Mouse (Mus musculus): ENCODE results near the gene Fbxl8. TPM values are rescaled to one million over a fixed set of nuclear protein-coding genes. Genes with fewer than 3 reads are reported as not detected.
A peak's percentile ranks its signal among the peaks of the same experiment; 100 is the strongest.

The Fbxl8 gene
- polyA plus RNA-seq, 1 experiment from 2014 or later, result 0.50 TPM

DNA sequence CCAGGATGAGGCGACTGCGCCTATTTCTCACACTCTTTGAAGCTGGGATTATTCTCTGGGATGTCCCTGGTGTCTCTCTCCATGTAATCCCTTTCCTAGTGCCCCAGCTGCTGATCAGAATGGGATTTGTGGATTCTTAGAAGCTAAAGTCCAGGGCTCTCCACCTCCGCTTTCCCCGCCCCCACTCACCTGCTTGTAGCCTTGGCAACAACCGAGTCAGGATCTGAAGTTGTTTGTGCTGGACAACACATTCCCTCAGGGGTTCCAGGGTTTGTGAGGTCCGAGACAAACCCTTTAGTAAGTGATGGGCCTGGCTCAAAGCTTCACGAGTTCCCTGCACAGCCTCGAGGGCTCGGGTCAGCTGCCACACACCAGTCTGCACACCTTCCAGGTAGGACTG is 30.3 kb downstream of the Fbxl8 start:
- Histone ChIP-seq H3K4me2 (ENCODE audit: low read length) (no peak overlapping the region), H3K27ac (ENCODE audit: low read depth, low read length) (no peak overlapping the region), H3K4me3 (ENCODE audit: low read depth, low read length) (no peak overlapping the region), H3K4me1 (ENCODE audit: control insufficient read depth, insufficient read depth, low read length) (peaks cover 17% of the 10 kb centered on the region), H3K27me3 (replicated peaks; ENCODE audit: control insufficient read depth, insufficient read depth, low read length) (peaks cover 5% of the 10 kb centered on the region), H3K9ac (ENCODE audit: low read length) (no peak overlapping the region), H3K36me3 (ENCODE audit: control insufficient read depth, insufficient read depth, low read length) (peaks cover 12% of the 10 kb centered on the region), H3K9me3 (replicated peaks; ENCODE audit: control insufficient read depth, low read length) (no peaks in the 10 kb centered on the region)
- 63% methylated on average over 9 of the region's 9 CpGs for WGBS
- no peak for ATAC-seq
- no peak for DNase-seq (ENCODE audit: low spot score)

DNA sequence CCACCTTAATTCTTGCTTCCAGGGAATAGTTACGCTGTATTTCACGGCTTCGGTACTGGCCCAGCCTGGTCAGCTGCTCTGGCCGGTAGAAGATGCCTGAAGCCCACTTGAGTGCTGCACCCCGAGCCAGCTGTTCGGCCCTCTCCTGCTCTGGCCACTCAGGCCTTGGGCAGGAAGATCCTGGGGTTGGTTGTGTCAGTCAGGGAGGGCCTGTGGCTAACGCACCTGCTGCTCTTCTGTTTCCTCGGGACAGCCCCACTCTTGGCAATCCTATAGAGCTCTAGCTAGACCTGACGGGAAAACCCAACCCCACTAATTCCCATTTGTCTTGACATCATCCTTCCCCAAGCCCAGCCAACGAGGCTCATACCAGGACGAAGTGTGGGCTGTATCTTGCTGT is 30.8 kb downstream of the Fbxl8 start:
- no peak overlapping the region for H3K27ac ChIP-seq (ENCODE audit: low read depth, low read length)
- 72% methylated on average over 11 of the region's 11 CpGs for WGBS

DNA sequence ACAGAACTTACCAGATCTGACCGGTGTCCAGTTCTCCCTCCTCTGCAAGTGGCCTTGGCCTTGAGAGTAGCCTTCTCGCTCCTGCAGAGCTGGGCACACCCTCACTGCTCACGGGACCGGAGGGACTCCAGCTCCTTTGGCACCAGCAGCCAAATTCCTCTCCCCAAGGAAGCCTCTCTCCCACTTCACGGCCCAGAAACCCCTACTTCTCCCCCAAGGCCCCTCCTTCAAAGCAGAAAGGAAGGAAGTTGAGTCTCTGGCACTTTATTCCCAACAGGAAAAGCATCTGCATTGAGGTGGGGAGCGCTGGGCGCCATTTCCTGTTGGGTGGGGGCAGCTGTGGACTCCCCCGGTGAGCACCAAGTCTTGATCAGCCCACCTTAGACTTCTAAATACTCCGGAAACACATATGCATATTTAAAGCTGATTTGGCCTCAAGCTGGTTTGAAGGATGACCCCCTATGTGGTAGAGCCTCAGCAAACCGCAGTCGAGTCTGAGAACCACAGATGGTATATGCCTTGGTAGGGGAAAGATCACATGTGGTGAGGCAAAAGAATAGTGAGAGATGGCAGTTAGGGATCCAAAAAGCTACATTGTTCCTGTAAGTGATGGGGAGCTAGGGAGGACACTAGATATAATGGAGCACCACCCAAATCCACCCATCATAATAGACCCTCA is 31.6 kb downstream of the Fbxl8 start, which contains the start of gene Exoc3l:
Gene Exoc3l (minus strand): TSS at position 207 of the 679 bp plus-strand sequence.
- ATAC-seq, result no peak
- H3K9me3 ChIP-seq (replicated peaks; ENCODE audit: control insufficient read depth, low read length), result no peaks in the 10 kb centered on the region
- DNase-seq (ENCODE audit: low spot score), result no peak
- no peak within 1 kb of the TSS for H3K27ac ChIP-seq (ENCODE audit: low read depth, low read length)
- peaks cover 25% of the 10 kb centered on the region for H3K36me3 ChIP-seq (ENCODE audit: control insufficient read depth, insufficient read depth, low read length)
- peak within 1 kb of the TSS; percentile 91; the same call in 1 of the 2 replicates for H3K9ac ChIP-seq (ENCODE audit: low read length)
- 76% methylated on average over 11 of the region's 11 CpGs for WGBS
- peak within 1 kb of the TSS; percentile 92 for H3K4me2 ChIP-seq (ENCODE audit: low read length)
- peaks cover 15% of the 10 kb centered on the region for H3K4me1 ChIP-seq (ENCODE audit: control insufficient read depth, insufficient read depth, low read length)
- H3K4me3 ChIP-seq (ENCODE audit: low read depth, low read length), result peak within 1 kb of the TSS; percentile 97; the same call in 1 of the 2 replicates
- no peaks in the 10 kb centered on the region for H3K27me3 ChIP-seq (replicated peaks; ENCODE audit: control insufficient read depth, insufficient read depth, low read length)

More for the DNA sequence above, 30.8 kb downstream of the Fbxl8 start:
- no peak overlapping the region for H3K4me3 ChIP-seq (ENCODE audit: low read depth, low read length)
- H3K9me3 ChIP-seq (replicated peaks; ENCODE audit: control insufficient read depth, low read length), result no peaks in the 10 kb centered on the region
- no peak overlapping the region for H3K4me2 ChIP-seq (ENCODE audit: low read length)
- no peak overlapping the region for H3K9ac ChIP-seq (ENCODE audit: low read length)
- H3K4me1 ChIP-seq (ENCODE audit: control insufficient read depth, insufficient read depth, low read length), result peaks cover 15% of the 10 kb centered on the region
- ATAC-seq (no peak), DNase-seq (ENCODE audit: low spot score) (no peak)
- H3K36me3 ChIP-seq (ENCODE audit: control insufficient read depth, insufficient read depth, low read length), result peaks cover 17% of the 10 kb centered on the region
- H3K27me3 ChIP-seq (replicated peaks; ENCODE audit: control insufficient read depth, insufficient read depth, low read length), result peaks cover 5% of the 10 kb centered on the region

DNA sequence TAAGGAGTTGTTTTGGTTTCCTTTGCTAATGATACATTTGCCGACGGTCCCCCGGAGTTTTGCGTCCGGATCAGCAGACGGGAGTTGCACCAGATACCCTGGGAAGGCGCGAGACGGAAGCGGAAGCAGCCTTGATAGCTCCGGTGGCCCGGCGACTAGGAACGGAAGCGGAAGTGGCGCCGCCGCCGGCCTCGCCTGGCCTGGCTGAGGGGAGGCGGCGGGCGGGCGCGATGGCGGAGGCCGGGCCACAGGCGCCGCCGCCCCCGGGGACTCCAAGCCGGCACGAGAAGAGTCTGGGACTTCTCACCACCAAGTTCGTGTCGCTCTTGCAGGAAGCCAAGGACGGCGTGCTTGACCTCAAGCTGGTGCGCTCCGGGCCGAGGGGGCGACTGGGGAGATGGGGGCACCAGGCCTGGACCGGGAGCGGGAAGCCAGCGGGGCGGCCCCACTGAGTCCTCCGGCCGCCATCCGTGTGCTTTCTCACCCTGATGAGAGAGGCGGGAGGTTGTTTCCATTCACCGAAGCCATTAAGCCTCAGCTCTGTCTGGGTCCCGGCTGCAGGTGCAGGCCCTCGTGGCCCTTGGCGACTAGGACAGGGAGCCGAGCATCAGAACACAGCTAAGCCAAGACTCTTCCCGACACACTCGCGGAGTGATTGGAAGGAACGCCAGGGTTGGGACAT is 33.2 kb downstream of the Fbxl8 start, which contains the start of gene E2f4:
Gene E2f4 (plus strand): TSS at position 153 of the 682 bp plus-strand sequence.
- Histone ChIP-seq H3K4me2 (ENCODE audit: low read length) (peak within 1 kb of the TSS; percentile 92), H3K36me3 (ENCODE audit: control insufficient read depth, insufficient read depth, low read length) (peaks cover 41% of the 10 kb centered on the region), H3K27me3 (replicated peaks; ENCODE audit: control insufficient read depth, insufficient read depth, low read length) (no peaks in the 10 kb centered on the region), H3K4me3 (ENCODE audit: low read depth, low read length) (peak within 1 kb of the TSS; percentile 97), H3K9ac (ENCODE audit: low read length) (peak within 1 kb of the TSS; percentile 91), H3K4me1 (ENCODE audit: control insufficient read depth, insufficient read depth, low read length) (peaks cover 15% of the 10 kb centered on the region), H3K27ac (ENCODE audit: low read depth, low read length) (peak within 1 kb of the TSS; percentile 36; the same call in 1 of the 2 replicates), H3K9me3 (replicated peaks; ENCODE audit: control insufficient read depth, low read length) (no peaks in the 10 kb centered on the region)
- WGBS, result under 1% methylated on average over 58 of the region's 58 CpGs
- ATAC-seq (peak; percentile 95), DNase-seq (ENCODE audit: low spot score) (peak; percentile 96)

DNA sequence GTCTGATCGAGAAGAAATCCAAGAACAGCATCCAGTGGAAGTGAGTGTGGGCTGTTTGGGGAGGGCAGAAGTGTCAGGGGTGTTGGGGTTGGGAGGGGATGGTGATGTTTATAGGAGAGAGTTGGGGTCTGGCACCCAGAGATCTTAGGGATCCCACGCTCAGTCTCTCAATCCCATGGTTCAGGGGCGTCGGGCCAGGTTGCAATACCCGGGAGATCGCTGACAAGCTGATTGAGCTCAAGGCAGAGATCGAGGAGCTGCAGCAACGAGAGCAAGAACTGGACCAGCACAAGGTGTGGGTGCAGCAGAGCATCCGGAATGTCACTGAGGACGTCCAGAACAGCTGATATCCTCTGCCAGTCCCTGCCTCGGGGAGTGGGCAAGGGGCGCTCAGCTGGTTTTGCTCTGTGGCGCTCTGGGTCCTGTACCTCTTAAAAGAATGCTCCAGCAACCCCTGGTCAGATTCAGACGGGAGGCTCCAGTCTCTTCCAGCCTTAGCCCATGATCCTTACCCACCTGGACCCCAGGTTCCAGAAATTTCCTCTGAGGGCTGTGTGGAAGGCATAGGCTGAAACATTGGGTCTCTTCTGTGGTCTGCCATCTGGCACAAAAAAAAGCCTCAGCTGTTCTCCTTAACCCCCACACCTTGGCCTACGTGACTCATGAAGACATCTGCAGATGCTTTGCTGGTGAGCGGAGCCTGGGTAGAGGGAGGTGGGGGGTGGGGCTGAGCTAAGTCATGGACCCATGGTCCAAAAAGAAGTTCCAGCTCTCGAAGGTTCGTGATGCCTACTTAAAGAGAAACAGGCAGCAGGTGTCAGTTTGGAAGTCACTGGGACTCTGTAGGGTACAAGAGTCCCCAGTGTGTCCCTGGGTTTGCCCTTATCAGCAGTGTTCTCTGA is 34.2 kb downstream of the Fbxl8 start:
- H3K9me3 ChIP-seq (replicated peaks; ENCODE audit: control insufficient read depth, low read length), result no peaks in the 10 kb centered on the region
- 64% methylated on average over 18 of the region's 18 CpGs for WGBS
- peak overlapping the region; percentile 97 for H3K4me3 ChIP-seq (ENCODE audit: low read depth, low read length)
- ATAC-seq, result no peak
- peak overlapping the region; percentile 92 for H3K4me2 ChIP-seq (ENCODE audit: low read length)
- peaks cover 49% of the 10 kb centered on the region for H3K36me3 ChIP-seq (ENCODE audit: control insufficient read depth, insufficient read depth, low read length)
- H3K27ac ChIP-seq (ENCODE audit: low read depth, low read length), result no peak overlapping the region
- H3K4me1 ChIP-seq (ENCODE audit: control insufficient read depth, insufficient read depth, low read length), result peaks cover 15% of the 10 kb centered on the region
- DNase-seq (ENCODE audit: low spot score), result no peak
- H3K9ac ChIP-seq (ENCODE audit: low read length), result peak overlapping the region; percentile 91
- H3K27me3 ChIP-seq (replicated peaks; ENCODE audit: control insufficient read depth, insufficient read depth, low read length), result no peaks in the 10 kb centered on the region

DNA sequence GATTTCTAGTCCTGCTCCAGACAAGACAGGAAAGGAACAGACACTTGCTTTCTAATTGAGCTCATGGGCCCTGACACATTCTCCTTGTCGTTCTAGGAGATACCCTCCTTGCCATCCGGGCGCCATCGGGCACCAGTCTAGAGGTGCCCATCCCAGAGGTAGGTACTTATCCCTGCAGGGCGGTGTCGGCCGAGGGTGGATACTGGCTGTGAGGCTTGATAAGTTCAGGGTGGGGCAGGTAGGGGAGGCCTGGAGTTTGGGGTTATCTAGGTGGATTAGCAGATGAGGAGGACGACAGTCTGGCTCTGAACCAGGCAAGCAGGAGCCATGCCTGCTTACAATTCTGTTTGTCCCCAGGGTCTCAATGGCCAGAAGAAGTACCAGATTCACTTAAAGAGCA is 35.5 kb downstream of the Fbxl8 start:
- no peak for ATAC-seq
- H3K4me1 ChIP-seq (ENCODE audit: control insufficient read depth, insufficient read depth, low read length), result peaks cover 15% of the 10 kb centered on the region
- H3K27ac ChIP-seq (ENCODE audit: low read depth, low read length), result no peak overlapping the region
- DNase-seq (ENCODE audit: low spot score), result no peak
- H3K9ac ChIP-seq (ENCODE audit: low read length), result no peak overlapping the region
- WGBS, result 96% methylated on average over 8 of the region's 8 CpGs
- H3K36me3 ChIP-seq (ENCODE audit: control insufficient read depth, insufficient read depth, low read length), result peaks cover 61% of the 10 kb centered on the region
- H3K9me3 ChIP-seq (replicated peaks; ENCODE audit: control insufficient read depth, low read length), result no peaks in the 10 kb centered on the region
- H3K27me3 ChIP-seq (replicated peaks; ENCODE audit: control insufficient read depth, insufficient read depth, low read length), result no peaks in the 10 kb centered on the region
- no peak overlapping the region for H3K4me2 ChIP-seq (ENCODE audit: low read length)
- no peak overlapping the region for H3K4me3 ChIP-seq (ENCODE audit: low read depth, low read length)

DNA sequence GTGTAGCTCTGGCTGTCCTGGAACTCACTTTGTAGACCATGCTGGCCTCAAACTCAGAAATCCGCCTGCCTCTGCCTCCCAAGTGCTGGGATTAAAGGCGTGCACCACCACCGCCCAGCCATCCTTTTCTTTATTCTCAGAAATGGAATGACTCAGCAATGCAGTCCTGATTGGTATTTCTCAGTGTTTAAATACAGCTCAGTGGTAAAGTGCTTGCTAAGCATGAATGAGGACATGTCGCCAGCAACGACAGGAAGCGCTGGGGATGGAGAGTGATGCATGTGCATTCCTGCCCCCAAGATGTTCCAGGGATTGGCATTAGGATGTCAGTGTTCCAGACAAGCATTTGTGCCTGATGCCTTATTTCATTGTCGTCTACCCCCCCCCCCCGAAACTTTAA is 38.9 kb downstream of the Fbxl8 start:
- peaks cover 80% of the 10 kb centered on the region for H3K36me3 ChIP-seq (ENCODE audit: control insufficient read depth, insufficient read depth, low read length)
- DNase-seq (ENCODE audit: low spot score) (no peak), ATAC-seq (no peak)
- no peaks in the 10 kb centered on the region for H3K27me3 ChIP-seq (replicated peaks; ENCODE audit: control insufficient read depth, insufficient read depth, low read length)
- H3K27ac ChIP-seq (ENCODE audit: low read depth, low read length), result no peak overlapping the region
- no peaks in the 10 kb centered on the region for H3K9me3 ChIP-seq (replicated peaks; ENCODE audit: control insufficient read depth, low read length)
- H3K4me2 ChIP-seq (ENCODE audit: low read length), result no peak overlapping the region
- no peak overlapping the region for H3K4me3 ChIP-seq (ENCODE audit: low read depth, low read length)
- H3K9ac ChIP-seq (ENCODE audit: low read length), result no peak overlapping the region
- peaks cover 10% of the 10 kb centered on the region for H3K4me1 ChIP-seq (ENCODE audit: control insufficient read depth, insufficient read depth, low read length)
- WGBS, result 94% methylated on average over 8 of the region's 8 CpGs

DNA sequence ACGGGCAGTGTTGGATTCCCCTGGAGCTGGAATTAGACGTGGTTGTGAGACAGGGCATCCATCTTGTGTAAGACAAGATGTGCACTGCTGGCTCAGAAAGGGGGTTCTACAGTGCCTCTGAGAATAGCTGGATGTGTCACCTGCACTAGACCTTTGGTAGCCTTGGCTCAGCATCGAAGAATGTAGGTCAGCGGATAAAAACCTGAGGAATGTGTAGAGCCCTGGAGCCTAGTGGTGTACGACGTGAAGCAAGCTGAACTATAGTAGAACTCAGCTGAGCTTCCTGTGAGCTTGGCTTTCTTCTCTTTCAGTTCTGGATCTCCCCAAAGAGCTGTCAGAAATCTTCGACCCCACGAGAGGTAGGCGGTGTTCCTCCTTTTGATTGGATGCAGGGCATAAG is 39.4 kb downstream of the Fbxl8 start:
- no peak for DNase-seq (ENCODE audit: low spot score)
- H3K4me2 ChIP-seq (ENCODE audit: low read length), result no peak overlapping the region
- peaks cover 81% of the 10 kb centered on the region for H3K36me3 ChIP-seq (ENCODE audit: control insufficient read depth, insufficient read depth, low read length)
- no peak overlapping the region for H3K4me3 ChIP-seq (ENCODE audit: low read depth, low read length)
- WGBS, result 84% methylated on average over 9 of the region's 9 CpGs
- H3K4me1 ChIP-seq (ENCODE audit: control insufficient read depth, insufficient read depth, low read length), result peaks cover 5% of the 10 kb centered on the region
- ATAC-seq, result no peak
- no peaks in the 10 kb centered on the region for H3K27me3 ChIP-seq (replicated peaks; ENCODE audit: control insufficient read depth, insufficient read depth, low read length)
- H3K27ac ChIP-seq (ENCODE audit: low read depth, low read length), result no peak overlapping the region
- H3K9me3 ChIP-seq (replicated peaks; ENCODE audit: control insufficient read depth, low read length), result no peaks in the 10 kb centered on the region
- no peak overlapping the region for H3K9ac ChIP-seq (ENCODE audit: low read length)
